Mouse (Mus musculus) cerebellum, adult 18-20 months (tissue): Measurements from ENCODE around the gene Pipox.
A peak's percentile ranks its signal among the peaks of the same experiment; 100 is the strongest.

Experiments
- DNase-seq, 2 experiments: peaks; one replicate each; pipeline ENCODE4 v3.0.0; 2021

Gene Pipox

GRCm38 (mm10) chr11:77908468-77908867 is 14.6 kb upstream of the Pipox start:
- no peak for DNase-seq

- peak; percentile 77 for DNase-seq
Measured at GRCm38 (mm10) chr11:77906747-77907174, 12.9 kb upstream of the Pipox start.

- DNase-seq, result peak; percentile 86 to 89
Measured at GRCm38 (mm10) chr11:77906097-77906687, 12.3 kb upstream of the Pipox start.

GRCm38 (mm10) chr11:77904707-77905106 is 10.8 kb upstream of the Pipox start:
- DNase-seq, result no peak

- DNase-seq, result peak in 1 of 2 experiments; percentile 32
Measured at GRCm38 (mm10) chr11:77903761-77904160, 9.9 kb upstream of the Pipox start.

GRCm38 (mm10) chr11:77901775-77902355 is 8.0 kb upstream of the Pipox start:
- DNase-seq, result no peak

GRCm38 (mm10) chr11:77901366-77901765 is 7.5 kb upstream of the Pipox start:
- no peak for DNase-seq

- no peak for DNase-seq
Measured at GRCm38 (mm10) chr11:77900696-77901095, 6.8 kb upstream of the Pipox start.

- DNase-seq, result no peak
Measured at GRCm38 (mm10) chr11:77900187-77900586, 6.3 kb upstream of the Pipox start.

GRCm38 (mm10) chr11:77896820-77897805 is 3.2 kb upstream of the Pipox start:
- peak; percentile 33 to 57 for DNase-seq

- DNase-seq, result no peak
Measured at GRCm38 (mm10) chr11:77896480-77896819, 2.6 kb upstream of the Pipox start.

GRCm38 (mm10) chr11:77896011-77896410 is 2.1 kb upstream of the Pipox start:
- peak in 1 of 2 experiments; percentile 40 for DNase-seq

- DNase-seq, result no peak
Measured at GRCm38 (mm10) chr11:77894967-77895366, 1.1 kb upstream of the Pipox start.

- DNase-seq, result no peak
Measured at GRCm38 (mm10) chr11:77893283-77893682, 613 bp downstream of the Pipox start.

GRCm38 (mm10) chr11:77892883-77893282 is 1.0 kb downstream of the Pipox start:
- no peak for DNase-seq

GRCm38 (mm10) chr11:77890648-77891258 is 3.1 kb downstream of the Pipox start:
- DNase-seq, result no peak

GRCm38 (mm10) chr11:77889484-77889883 is 4.4 kb downstream of the Pipox start:
- no peak for DNase-seq

- DNase-seq, result no peak
Measured at GRCm38 (mm10) chr11:77888846-77889245, 5.0 kb downstream of the Pipox start.

- DNase-seq, result peak in 1 of 2 experiments; percentile 5
Measured at GRCm38 (mm10) chr11:77887373-77887960, 6.4 kb downstream of the Pipox start.

- no peak for DNase-seq
Measured at GRCm38 (mm10) chr11:77885246-77885575, 8.7 kb downstream of the Pipox start.

- DNase-seq, result no peak
Measured at GRCm38 (mm10) chr11:77884524-77885245, 9.2 kb downstream of the Pipox start.

GRCm38 (mm10) chr11:77876760-77877148 is 17.1 kb downstream of the Pipox start:
- no peak for DNase-seq
